Mouse (Mus musculus): ENCODE data around the gene Trim47. TPM values are rescaled to one million over a fixed set of nuclear protein-coding genes. Genes with fewer than 3 reads are reported as not detected.

Trim47 gene
- total RNA-seq, 2 experiments from 2014 or later = 5.2 to 8.0 TPM

DNA sequence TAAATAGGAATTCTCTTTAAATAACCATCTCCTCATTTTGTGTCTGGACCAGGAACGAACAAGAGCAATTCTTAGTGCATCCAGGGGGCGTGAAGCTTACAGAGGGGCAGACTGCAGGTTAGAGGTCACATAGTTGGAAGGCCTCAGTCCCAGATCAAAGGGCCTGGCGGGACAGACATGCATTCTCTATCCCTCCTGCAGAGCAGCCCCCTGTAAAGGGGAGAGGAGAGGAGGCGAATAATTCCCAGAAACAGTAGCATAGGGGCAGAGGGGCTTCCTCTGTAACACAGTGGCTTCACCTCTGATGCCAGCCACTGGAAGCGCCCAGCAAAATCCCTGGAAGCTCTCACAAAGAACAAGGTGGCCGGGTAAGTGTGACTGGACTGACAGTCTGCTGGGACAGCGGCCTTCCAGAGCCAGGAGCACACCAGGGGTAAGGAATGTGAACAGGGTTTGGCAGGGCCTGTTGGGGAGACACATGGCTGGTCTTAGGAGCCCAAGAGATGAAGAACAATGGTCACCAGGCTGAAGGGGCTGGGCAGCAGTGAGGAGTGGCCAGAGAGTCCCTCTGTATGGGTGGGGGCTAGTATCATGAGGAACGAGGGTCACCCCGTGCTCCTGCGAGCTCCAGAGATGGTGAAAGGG, 48.2 kb downstream of the Trim47 start:
- DNase-seq (ENCODE audit: extremely low spot score in 1 of 2, low spot score in 2 of 2) = no peak
- TF ChIP-seq CTCF (IDR thresholded peaks at IDR 0.05) = no peak
- Histone ChIP-seq H3K27ac (peak overlapping the region; percentile 85), H3K4me3 (no peak overlapping the region)
- intact Hi-C loops (cut with DNase I) = loop anchor here (2.0 kb wide), 1 partner anchor 16 kb away; no protein-coding TSS in a partner anchor

GRCm38 (mm10) chr11:116078221-116078620, 48.8 kb downstream of the Trim47 start:
- TF ChIP-seq CTCF (IDR thresholded peaks at IDR 0.05) = no peak
- DNase-seq (ENCODE audit: extremely low spot score in 1 of 2, low spot score in 2 of 2) = no peak

DNA sequence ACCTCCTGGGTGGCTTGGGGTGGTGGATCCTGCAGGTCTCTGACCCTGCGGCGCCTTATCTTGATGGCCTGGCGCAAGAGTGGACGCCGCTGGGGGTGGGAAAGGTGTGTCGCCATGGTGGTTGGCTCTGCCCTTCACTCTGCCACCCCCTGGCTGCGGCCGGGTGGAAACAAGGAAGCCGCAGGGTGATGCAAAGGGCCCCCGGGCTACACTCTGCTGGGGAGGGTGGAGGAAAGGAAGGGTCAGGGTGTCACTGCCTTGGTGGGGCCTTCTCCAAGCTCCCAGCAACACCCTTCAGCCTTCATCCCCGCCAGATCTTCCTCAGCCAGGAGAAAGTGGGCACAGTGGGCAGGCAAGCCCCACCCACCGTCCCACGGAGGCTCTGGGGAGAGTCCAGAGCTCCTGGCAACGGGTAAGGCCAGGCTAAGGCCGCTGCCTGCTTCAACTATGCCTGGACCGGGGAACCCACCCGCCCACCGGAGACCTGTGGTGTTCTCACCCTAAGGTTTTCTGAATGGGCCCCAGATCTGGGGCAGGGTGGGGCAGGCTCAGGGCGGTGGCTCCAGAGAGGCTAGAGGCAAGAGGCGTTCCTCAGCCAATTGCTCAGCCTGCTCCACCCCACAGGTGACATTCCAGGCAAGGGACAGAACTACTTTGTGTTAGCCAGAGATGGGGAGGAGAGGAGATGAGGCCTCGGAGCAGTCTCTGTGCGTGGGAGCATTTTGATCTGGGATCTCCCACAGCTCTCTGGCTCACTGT, 49.4 kb downstream of the Trim47 start, which contains the start of gene Unc13d:
TSS of gene Unc13d (minus strand) at position 516 of the 759 bp plus-strand sequence.
- TF ChIP-seq CTCF (IDR thresholded peaks at IDR 0.05) = peak; percentile 11; the same call in 1 of the 2 replicates
- Histone ChIP-seq H3K4me3 (no peak within 1 kb of the TSS), H3K27ac (peak within 1 kb of the TSS; percentile 85)
- DNase-seq (ENCODE audit: extremely low spot score in 1 of 2, low spot score in 2 of 2) = no peak
- intact Hi-C loops (cut with DNase I) = loop anchor here (2.0 kb wide), 1 partner anchor 15 kb away; no protein-coding TSS in a partner anchor

More at GRCm38 (mm10) chr11:116078221-116078620, 48.8 kb downstream of the Trim47 start:
- intact Hi-C loops (cut with DNase I) = loop anchor here (2.0 kb wide), 1 partner anchor 15 kb away; no protein-coding TSS in a partner anchor
- H3K27ac ChIP-seq = peak overlapping the region; percentile 85
- H3K4me3 ChIP-seq = no peak overlapping the region

GRCm38 (mm10) chr11:116076836-116077235, 50.2 kb downstream of the Trim47 start:
- intact Hi-C loops (cut with DNase I) = no loop called here
- DNase-seq (ENCODE audit: extremely low spot score in 1 of 2, low spot score in 2 of 2) = no peak
- no peak for TF ChIP-seq CTCF (IDR thresholded peaks at IDR 0.05)
- H3K27ac ChIP-seq = no peak overlapping the region
- no peak overlapping the region for H3K4me3 ChIP-seq

DNA sequence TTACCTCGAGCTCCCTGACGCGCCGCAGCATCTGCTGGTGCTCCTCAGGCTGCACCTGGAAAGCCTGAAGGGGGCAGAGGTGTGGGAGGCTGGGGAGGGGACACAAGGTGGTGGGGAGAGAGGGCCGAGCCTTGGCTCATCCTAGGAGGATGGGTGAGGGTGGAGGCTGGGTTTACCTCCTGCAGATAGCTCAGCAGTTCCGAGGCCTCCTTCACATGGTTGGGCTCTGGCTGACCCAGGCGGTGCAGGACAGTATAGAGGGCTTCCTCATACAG, 50.8 kb downstream of the Trim47 start:
- DNase-seq (ENCODE audit: extremely low spot score in 1 of 2, low spot score in 2 of 2) = no peak
- no peak for TF ChIP-seq CTCF (IDR thresholded peaks at IDR 0.05)
- Histone ChIP-seq H3K27ac (no peak overlapping the region), H3K4me3 (no peak overlapping the region)
- intact Hi-C loops (cut with DNase I) = no loop called here

GRCm38 (mm10) chr11:116075539-116076265, 51.3 kb downstream of the Trim47 start:
- DNase-seq (ENCODE audit: extremely low spot score in 1 of 2, low spot score in 2 of 2) = no peak
- intact Hi-C loops (cut with DNase I) = no loop called here
- TF ChIP-seq CTCF (IDR thresholded peaks at IDR 0.05) = no peak
- Histone ChIP-seq H3K27ac (no peak overlapping the region), H3K4me3 (no peak overlapping the region)

- no peak overlapping the region for H3K27ac ChIP-seq
- intact Hi-C loops (cut with DNase I) = no loop called here
- no peak for TF ChIP-seq CTCF (IDR thresholded peaks at IDR 0.05)
- DNase-seq (ENCODE audit: extremely low spot score in 1 of 2, low spot score in 2 of 2) = no peak
- no peak overlapping the region for H3K4me3 ChIP-seq
Observed at GRCm38 (mm10) chr11:116074436-116074991, 52.5 kb downstream of the Trim47 start.

DNA sequence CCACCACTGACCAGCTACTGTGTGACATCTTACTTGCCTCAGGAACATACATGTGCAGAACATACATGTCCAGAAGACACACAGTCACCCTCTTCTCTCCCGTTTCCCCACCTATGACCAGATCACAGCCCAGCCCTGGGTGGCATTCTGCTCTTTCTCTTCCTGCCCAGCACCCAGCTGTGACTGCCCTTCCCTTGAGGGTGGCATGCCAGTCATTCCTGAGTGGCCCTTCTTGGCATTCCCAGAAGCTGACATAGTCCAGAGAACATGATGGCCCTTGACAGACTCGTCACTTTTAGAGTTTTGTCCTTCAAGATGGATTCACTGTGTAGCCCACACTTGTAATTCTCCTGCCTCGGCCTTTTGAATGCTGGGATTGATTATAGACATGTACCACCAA, 54.4 kb downstream of the Trim47 start:
- no peak for TF ChIP-seq CTCF (IDR thresholded peaks at IDR 0.05)
- DNase-seq (ENCODE audit: extremely low spot score in 1 of 2, low spot score in 2 of 2) = no peak
- no peak overlapping the region for H3K4me3 ChIP-seq
- intact Hi-C loops (cut with DNase I) = no loop called here
- no peak overlapping the region for H3K27ac ChIP-seq

DNA sequence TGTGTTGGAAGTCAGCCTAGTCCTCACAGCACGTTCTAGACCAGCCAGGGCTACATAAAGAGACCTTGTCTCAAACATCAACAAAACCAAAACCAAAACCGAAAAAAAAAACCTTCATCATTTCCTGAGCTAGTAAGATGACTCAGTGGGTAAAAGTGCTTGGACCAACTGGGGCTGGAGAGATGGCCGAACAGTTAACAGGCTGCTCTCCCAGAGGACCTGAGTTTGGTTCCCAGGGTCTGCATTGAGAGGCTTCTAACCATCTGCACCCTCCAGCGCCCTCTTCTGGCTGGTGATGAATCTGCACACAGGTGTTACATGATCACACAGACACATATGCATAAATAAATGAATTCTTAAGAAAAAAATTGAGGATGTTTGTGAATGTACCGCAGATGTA, 55.5 kb downstream of the Trim47 start:
- no peak for DNase-seq (ENCODE audit: extremely low spot score in 1 of 2, low spot score in 2 of 2)

DNA sequence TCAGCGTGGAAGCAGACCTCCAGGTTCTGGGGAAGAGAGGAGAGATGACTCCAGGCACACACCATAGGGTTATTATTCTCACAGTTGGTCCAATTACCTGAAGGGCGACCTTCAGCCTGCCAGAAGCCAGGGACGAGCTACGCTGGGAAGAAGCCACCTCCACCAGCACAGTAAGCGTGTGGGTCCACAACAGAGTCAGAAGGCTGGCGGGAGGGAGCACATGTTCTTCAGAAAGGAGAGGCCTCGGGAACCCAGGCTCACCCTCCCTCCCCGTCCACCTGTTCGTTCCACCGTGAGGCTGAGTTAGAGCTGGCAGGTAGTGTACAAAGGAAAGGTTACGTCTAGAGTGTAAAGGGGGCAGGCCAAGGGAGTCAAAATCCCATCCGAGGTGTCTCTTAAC, 61.7 kb downstream of the Trim47 start:
- no peak for DNase-seq (ENCODE audit: extremely low spot score in 1 of 2, low spot score in 2 of 2)
- no peak overlapping the region for H3K27ac ChIP-seq
- TF ChIP-seq CTCF (IDR thresholded peaks at IDR 0.05) = no peak
- no peak overlapping the region for H3K4me3 ChIP-seq
- intact Hi-C loops (cut with DNase I) = no loop called here

More for the DNA sequence above, 55.5 kb downstream of the Trim47 start:
- H3K27ac ChIP-seq = no peak overlapping the region
- no peak overlapping the region for H3K4me3 ChIP-seq
- intact Hi-C loops (cut with DNase I) = no loop called here
- TF ChIP-seq CTCF (IDR thresholded peaks at IDR 0.05) = peak; percentile 35

GRCm38 (mm10) chr11:116064187-116064867, 62.7 kb downstream of the Trim47 start:
- no peak for DNase-seq (ENCODE audit: extremely low spot score in 1 of 2, low spot score in 2 of 2)
- no peak for TF ChIP-seq CTCF (IDR thresholded peaks at IDR 0.05)
- H3K27ac ChIP-seq = no peak overlapping the region
- intact Hi-C loops (cut with DNase I) = no loop called here
- H3K4me3 ChIP-seq = no peak overlapping the region
